In genomic region chr6:135865832-135866231, GRCm38 (mm10) we compare ENCODE assay signal across 12 mouse cellular contexts.
DNase-seq lines count a peak whose midpoint lies in the region.
"Had no signal": no experiment of that assay in that cellular context is flagged by ENCODE, and none has a peak within 500 bp of the region (broad histone marks: within the 10 kb centered on the region; RNA-seq: fewer than 3 reads in every experiment).

No protein-coding gene starts in this region.

- intact Hi-C loops in gastrocnemius, postnatal 14 days (cut with DNase I; ENCODE audit: low total_unique reads): no loop called here
- intact Hi-C loops in gastrocnemius, postnatal 36 days (cut with DNase I): no loop called here

- peak; percentile 4 for DNase-seq in gastrocnemius, postnatal 14 days
- no peak for DNase-seq in gastrocnemius, postnatal 36 days
- DNase-seq in frontal cortex, postnatal 36 days (ENCODE audit: low spot score in 2 of 2): peak; percentile 74 to 84
- peak; percentile 67 to 78 for DNase-seq in left cerebral cortex, adult 18-20 months (ENCODE audit: low spot score in 2 of 2)
- peak; percentile 63 for DNase-seq in right cerebral cortex, postnatal 14 days
- DNase-seq in thymus, adult 18-20 months: no peak
- no peak for DNase-seq in Muller cell, postnatal 12 days (ENCODE audit: inconsistent ontology term)
- DNase-seq in heart, adult 11 months: no peak
- DNase-seq: heart, postnatal 10 days; kidney, adult 11 months; lung, adult 2 months; thymus, postnatal 25 days had no signal

Comparison
In these comparisons a context has a peak if more than half of its experiments do, and no peak if none do; other contexts are left out.
1. DNase-seq: peak in gastrocnemius, postnatal 14 days (single experiment), frontal cortex, postnatal 36 days (2 of 2), left cerebral cortex, adult 18-20 months (2 of 2) and right cerebral cortex, postnatal 14 days (single experiment); none in gastrocnemius, postnatal 36 days (0 of 2), thymus, adult 18-20 months (0 of 2), Muller cell, postnatal 12 days (single experiment) and heart, adult 11 months (single experiment).